Mouse (Mus musculus) heart, adult 8-10 months (tissue): ENCODE measurements around the gene Olfr193. TPM values are rescaled to one million over a fixed set of nuclear protein-coding genes. Genes with fewer than 3 reads are reported as not detected.
"Not testable (repeated sequence)": the region's sequence is repeated elsewhere in the genome, so short reads cannot be mapped to it uniquely, and the experiment has no call there.

Experiments used
- DNase-seq: peaks from one replicate; pipeline ENCODE4 v3.0.0; 2022; ENCODE audit warnings: low spot score
- total RNA-seq, 4 experiments: library from RNA; stranded (reverse); gene quantifications; 2 replicates each; pipeline ENCODE4 v1.2.4; 2022

Gene Olfr193
- total RNA-seq = not detected

- no peak for DNase-seq
Observed at GRCm38 (mm10) chr16:59111781-59112180, at the start of gene Olfr193. Olfr193 (minus strand) TSS chr16:59111881.

- no peak for DNase-seq
Observed at GRCm38 (mm10) chr16:59151996-59152395, 40.3 kb upstream of the Olfr193 start.

GRCm38 (mm10) chr16:59146746-59147145 is 35.1 kb upstream of the Olfr193 start, which contains the start of gene Olfr195:
Olfr195 (plus strand) TSS chr16:59147046.
- no peak for DNase-seq

DNA sequence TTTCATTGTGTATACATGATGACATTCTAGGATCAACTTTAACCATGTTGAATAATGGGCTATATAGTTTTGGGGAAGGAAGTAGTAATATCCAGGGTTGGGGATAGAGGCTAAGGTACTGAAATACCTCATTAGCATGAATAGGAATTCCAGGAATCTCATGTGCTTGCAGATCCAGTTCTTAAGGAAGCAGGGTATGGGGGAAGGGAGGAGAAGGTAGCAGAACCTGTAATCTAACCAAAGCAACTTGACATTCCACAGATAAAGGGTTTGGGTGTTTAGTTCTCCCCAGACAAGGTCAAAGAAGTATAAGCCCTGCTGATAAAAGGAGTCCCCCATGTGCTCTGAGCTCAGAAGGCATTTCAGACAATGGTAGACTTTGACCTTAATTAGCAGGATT is 29.4 kb upstream of the Olfr193 start:
- DNase-seq = no peak

GRCm38 (mm10) chr16:59130740-59131139 is 19.1 kb upstream of the Olfr193 start:
- no peak for DNase-seq

GRCm38 (mm10) chr16:59120969-59121368 is 9.3 kb upstream of the Olfr193 start, which contains the start of gene Olfr194:
Olfr194 (minus strand) TSS chr16:59121069.
- DNase-seq = no peak

- not testable (repeated sequence) for DNase-seq
Observed at GRCm38 (mm10) chr16:59108522-59108921, 3.2 kb downstream of the Olfr193 start.

DNA sequence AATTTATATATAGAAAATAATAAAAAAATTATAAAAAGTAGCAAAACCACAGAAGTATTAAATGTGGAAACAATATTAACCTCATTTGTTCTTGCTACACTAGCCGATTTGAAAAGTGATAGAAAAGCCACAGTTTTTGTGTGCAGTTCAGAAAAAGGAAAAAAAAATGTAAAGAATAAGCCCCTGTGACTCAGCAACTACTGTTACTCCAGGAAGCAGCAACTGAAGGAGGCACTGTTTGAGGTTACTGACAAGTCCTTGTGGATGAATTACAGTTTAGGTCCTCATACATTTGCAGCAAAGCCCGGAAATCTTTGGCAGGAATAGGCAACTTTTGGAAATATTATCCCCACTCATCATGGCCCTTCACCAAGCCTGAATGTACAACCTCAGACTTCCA is 6.4 kb downstream of the Olfr193 start:
- DNase-seq = no peak

- not testable (repeated sequence) for DNase-seq
Observed at GRCm38 (mm10) chr16:59089722-59090121, 22.0 kb downstream of the Olfr193 start, which contains the start of gene Olfr191. Olfr191 (minus strand) TSS chr16:59089822.

GRCm38 (mm10) chr16:59081113-59081512 is 30.6 kb downstream of the Olfr193 start:
- DNase-seq = not testable (repeated sequence)

GRCm38 (mm10) chr16:59077905-59078304 is 33.8 kb downstream of the Olfr193 start, which contains the start of gene Olfr190:
Olfr190 (minus strand) TSS chr16:59078005.
- DNase-seq = no peak

DNA sequence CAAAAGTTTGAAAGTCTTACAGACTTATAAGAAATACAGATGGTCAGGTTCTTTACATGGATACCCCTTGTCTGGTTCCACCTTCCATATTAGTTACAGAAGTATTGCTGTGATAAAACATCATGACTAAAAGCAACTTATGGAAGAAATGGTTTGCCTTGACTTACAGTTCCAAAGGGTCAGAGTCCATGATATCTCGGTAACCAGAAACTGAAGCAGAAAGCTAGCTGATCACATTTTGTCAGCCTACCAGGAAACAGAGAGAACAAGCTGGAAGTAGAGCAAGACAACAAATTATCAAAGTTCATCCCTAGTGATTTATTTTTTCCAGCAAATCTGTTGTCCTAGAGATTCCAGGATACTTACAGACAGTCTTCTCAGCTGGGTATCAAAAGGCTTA is 38.2 kb downstream of the Olfr193 start:
- DNase-seq = no peak

- DNase-seq = no peak
Observed at GRCm38 (mm10) chr16:59071755-59072154, 39.9 kb downstream of the Olfr193 start.

- DNase-seq = not testable (repeated sequence)
Observed at GRCm38 (mm10) chr16:59062411-59062810, 49.3 kb downstream of the Olfr193 start.

Other genes with a start within 250 kb of the Olfr193 start
- not detected for gene Olfr177, start 237.1 kb downstream of the Olfr193 start, total RNA-seq
- not detected for gene Olfr178, start 219.8 kb downstream of the Olfr193 start, total RNA-seq
- gene Olfr181, start 183.1 kb downstream of the Olfr193 start, total RNA-seq = not detected
- not detected for gene Olfr180, start 182.5 kb downstream of the Olfr193 start, total RNA-seq
- gene Olfr183, start 116.5 kb downstream of the Olfr193 start, total RNA-seq = not detected
- not detected for gene Olfr186, start 81.6 kb downstream of the Olfr193 start, total RNA-seq
- not detected for gene Olfr187, start 72.1 kb downstream of the Olfr193 start, total RNA-seq
- gene Olfr190, start 33.9 kb downstream of the Olfr193 start, total RNA-seq = not detected
- gene Olfr191, start 22.1 kb downstream of the Olfr193 start, total RNA-seq = not detected
- not detected for gene Olfr194, start 9.2 kb upstream of the Olfr193 start, total RNA-seq
- gene Olfr195, start 35.2 kb upstream of the Olfr193 start, total RNA-seq = not detected
- not detected for gene Olfr196, start 58.6 kb upstream of the Olfr193 start, total RNA-seq
- not detected for gene Olfr198, start 91.7 kb upstream of the Olfr193 start, total RNA-seq
- gene Olfr199, start 107.9 kb upstream of the Olfr193 start, total RNA-seq = not detected
- not detected for gene Olfr201, start 160.8 kb upstream of the Olfr193 start, total RNA-seq
- not detected for gene Olfr202, start 174.9 kb upstream of the Olfr193 start, total RNA-seq
- not detected for gene Olfr203, start 187.0 kb upstream of the Olfr193 start, total RNA-seq
- gene Olfr204, start 206.4 kb upstream of the Olfr193 start, total RNA-seq = not detected
- gene Olfr205, start 219.3 kb upstream of the Olfr193 start, total RNA-seq = not detected
- not detected for gene Olfr206, start 237.4 kb upstream of the Olfr193 start, total RNA-seq